Mouse (Mus musculus) hindbrain, postnatal 0 days (tissue): ENCODE measurements around the gene Vmn1r124. TPM values are rescaled to one million over a fixed set of nuclear protein-coding genes. Genes with fewer than 3 reads are reported as not detected.
"Not testable (repeated sequence)": the region's sequence is repeated elsewhere in the genome, so short reads cannot be mapped to it uniquely, and the experiment has no call there.

ENCODE experiments used
- ATAC-seq: fragments of 200-750 bp; cut with Nextera tagmentation; 2 replicates; pipeline ENCODE4 v1.8.0; 2017; ENCODE audit warnings: mild to moderate bottlenecking, moderate TSS enrichment, moderate library complexity
- DNase-seq: peaks from one replicate; pipeline ENCODE4 v3.0.0-alpha.2; 2015; ENCODE audit warnings: low spot score
- H3K27ac ChIP-seq: fragments of 300-500 bp; sonication (generic); 2 replicates; pipeline ENCODE4 v1.5.1; 2014; ENCODE audit warnings: mild to moderate bottlenecking
- H3K27me3 ChIP-seq: fragments of 300-500 bp; sonication (generic); 2 replicates; pipeline ENCODE4 v1.6.1; 2014; ENCODE audit warnings: low read length, mixed read lengths; ENCODE audit not compliant: insufficient read depth
- H3K36me3 ChIP-seq: fragments of 300-500 bp; sonication (generic); 2 replicates; pipeline ENCODE4 v1.6.1; 2014; ENCODE audit warnings: low read length, mixed read lengths; ENCODE audit not compliant: insufficient read depth
- H3K4me1 ChIP-seq: fragments of 300-500 bp; sonication (generic); 2 replicates; pipeline ENCODE4 v1.6.1; 2014; ENCODE audit warnings: antibody characterized with exemption, low read length, mixed read lengths; ENCODE audit not compliant: insufficient read depth
- H3K4me2 ChIP-seq: fragments of 300-500 bp; sonication (generic); 2 replicates; pipeline ENCODE4 v1.6.1; 2014; ENCODE audit warnings: low read depth, mild to moderate bottlenecking, low read length, moderate library complexity, mixed read lengths
- H3K4me3 ChIP-seq: fragments of 300-500 bp; sonication (generic); 2 replicates; pipeline ENCODE4 v1.5.1; 2014; ENCODE audit warnings: low read length
- H3K9ac ChIP-seq: fragments of 300-500 bp; sonication (generic); replicated peaks from 2 replicates; pipeline ENCODE4 v1.6.1; 2014; ENCODE audit warnings: mild to moderate bottlenecking, low read length, moderate library complexity, mixed read lengths
- H3K9me3 ChIP-seq: fragments of 300-500 bp; sonication (generic); 2 replicates; pipeline ENCODE4 v1.6.1; 2016; ENCODE audit warnings: low read length, mixed read lengths
- WGBS: fragments of 180-500 bp; shearing (Covaris S2); extraction: QIAGEN DNeasy Blood & Tissue Kit; methylation state at CpG from one replicate; pipeline ENCODE4 v1.1.7; 2014; 5-methylcytosine and 5-hydroxymethylcytosine counted together
- polyA plus RNA-seq: library from polyadenylated mRNA; unstranded; fragments of >200 nt; fragmentation: Nextera tagmentation; extraction: Ambion mirVana; gene quantifications from 2 replicates; pipeline ENCODE4 v1.2.1, GENCODE M21; 2015
- total RNA-seq: library from RNA; depleted of rRNA; stranded (reverse); fragments of >200 nt; gene quantifications from 2 replicates; pipeline ENCODE4 v1.2.3, GENCODE M21; 2014; rRNA removed

Vmn1r124 gene
- total RNA-seq = not detected in 2 replicates
- not detected in 2 replicates for polyA plus RNA-seq

DNA sequence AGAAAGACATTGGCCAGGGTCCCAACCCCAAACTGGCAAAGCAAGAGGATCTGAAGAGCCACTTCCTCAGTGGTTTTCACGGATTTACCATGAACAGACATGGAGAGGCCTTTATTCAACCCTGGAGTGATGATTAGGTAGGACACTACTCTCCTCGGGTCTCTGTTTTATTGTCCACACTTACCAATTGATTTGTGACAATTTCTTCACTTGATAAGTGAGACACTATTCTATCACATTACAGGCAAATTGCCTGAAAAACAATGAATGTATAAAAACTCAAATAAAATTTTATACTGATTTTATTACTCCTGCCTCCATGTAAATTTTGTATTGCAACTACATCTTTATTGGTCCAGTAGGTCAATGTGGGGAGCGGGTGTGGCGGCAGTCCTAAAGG, at the start of gene Vmn1r124:
Gene Vmn1r124, minus strand, starts transcription at position 101 of the 400 bp plus-strand sequence.
- 74% methylated on average over 4 of the region's 4 CpGs for WGBS
- DNase-seq, H3K27me3 ChIP-seq, H3K27ac ChIP-seq, H3K9me3 ChIP-seq, H3K4me1 ChIP-seq, H3K4me2 ChIP-seq, H3K36me3 ChIP-seq, H3K9ac ChIP-seq, ATAC-seq, H3K4me3 ChIP-seq: not testable (repeated sequence)

DNA sequence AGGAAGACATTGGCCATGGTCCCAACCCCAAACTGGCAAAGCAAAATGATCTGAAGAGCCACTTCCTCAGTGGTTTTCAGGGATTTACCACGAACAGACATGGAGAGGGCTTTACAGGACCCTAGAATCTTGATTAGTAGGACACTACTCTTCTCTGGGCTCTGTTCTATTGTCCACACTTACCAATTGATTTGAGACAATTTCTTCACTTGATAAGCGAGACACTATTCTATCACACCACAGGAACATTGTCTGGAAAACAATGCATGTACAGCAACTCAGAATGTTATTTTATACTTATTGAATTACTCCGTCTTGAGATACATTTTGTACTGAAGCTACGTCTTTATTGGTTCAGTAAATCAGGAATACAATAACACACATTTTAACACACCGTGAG, 41.0 kb upstream of the Vmn1r124 start, which contains the start of gene Vmn1r126:
Gene Vmn1r126, minus strand, starts transcription at position 101 of the 400 bp plus-strand sequence.
- ATAC-seq, H3K36me3 ChIP-seq: not testable (repeated sequence)

DNA sequence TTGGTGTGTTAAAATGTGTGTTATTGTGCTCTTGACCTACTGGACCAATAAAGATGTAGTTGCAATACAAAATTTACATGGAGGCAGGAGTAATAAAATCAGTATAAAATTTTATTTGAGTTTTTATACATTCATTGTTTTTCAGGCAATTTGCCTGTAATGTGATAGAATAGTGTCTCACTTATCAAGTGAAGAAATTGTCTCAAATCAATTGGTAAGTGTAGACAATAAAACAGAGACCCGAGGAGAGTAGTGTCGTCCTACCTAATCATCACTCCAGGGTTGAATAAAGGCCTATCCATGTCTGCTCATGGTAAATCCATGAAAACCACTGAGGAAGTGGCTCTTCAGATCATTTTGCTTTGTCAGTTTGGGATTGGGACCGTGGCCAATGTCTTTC, 11.5 kb upstream of the Vmn1r124 start, which contains the start of gene Vmn1r125:
Gene Vmn1r125, plus strand, starts transcription at position 301 of the 400 bp plus-strand sequence.
- ATAC-seq, H3K27ac ChIP-seq, DNase-seq, H3K9me3 ChIP-seq, H3K9ac ChIP-seq, H3K4me2 ChIP-seq, H3K36me3 ChIP-seq, H3K4me1 ChIP-seq, H3K27me3 ChIP-seq, H3K4me3 ChIP-seq: not testable (repeated sequence)
- 64% methylated on average over 3 of the region's 3 CpGs for WGBS

More for the DNA sequence above, 41.0 kb upstream of the Vmn1r124 start, which contains the start of gene Vmn1r126:
- H3K27ac ChIP-seq, H3K4me3 ChIP-seq, H3K27me3 ChIP-seq, H3K4me2 ChIP-seq, H3K9me3 ChIP-seq, H3K4me1 ChIP-seq, H3K9ac ChIP-seq, DNase-seq: not testable (repeated sequence)
- no CpG with 5 or more reads among the region's 5 CpGs for WGBS

Other genes with a start within 250 kb of the Vmn1r124 start
- gene Vmn1r119, start 248.2 kb downstream of the Vmn1r124 start, total RNA-seq = not detected in 2 replicates
- gene Vmn1r119, start 248.2 kb downstream of the Vmn1r124 start, polyA plus RNA-seq = not detected in 2 replicates
- not detected in 2 replicates for gene Vmn1r120, start 206.8 kb downstream of the Vmn1r124 start, total RNA-seq
- not detected in 2 replicates for gene Vmn1r120, start 206.8 kb downstream of the Vmn1r124 start, polyA plus RNA-seq
- not detected in 2 replicates for gene Vmn1r121, start 162.1 kb downstream of the Vmn1r124 start, total RNA-seq
- not detected in 2 replicates for gene Vmn1r121, start 162.1 kb downstream of the Vmn1r124 start, polyA plus RNA-seq
- gene Vmn1r122, start 126.5 kb downstream of the Vmn1r124 start, total RNA-seq = not detected in 2 replicates
- gene Vmn1r122, start 126.5 kb downstream of the Vmn1r124 start, polyA plus RNA-seq = not detected in 2 replicates
- gene Vmn1r123, start 98.4 kb downstream of the Vmn1r124 start, total RNA-seq = not detected in 2 replicates
- not detected in 2 replicates for gene Vmn1r123, start 98.4 kb downstream of the Vmn1r124 start, polyA plus RNA-seq
- gene Gm5157, start 70.2 kb downstream of the Vmn1r124 start, total RNA-seq = not detected in 2 replicates
- not detected in 2 replicates for gene Gm5157, start 70.2 kb downstream of the Vmn1r124 start, polyA plus RNA-seq
- not detected in 2 replicates for gene Vmn1r125, start 11.6 kb upstream of the Vmn1r124 start, total RNA-seq
- gene Vmn1r125, start 11.6 kb upstream of the Vmn1r124 start, polyA plus RNA-seq = not detected in 2 replicates
- gene Vmn1r126, start 40.9 kb upstream of the Vmn1r124 start, total RNA-seq = not detected in 2 replicates
- not detected in 2 replicates for gene Vmn1r126, start 40.9 kb upstream of the Vmn1r124 start, polyA plus RNA-seq
- gene Vmn1r127, start 59.2 kb upstream of the Vmn1r124 start, total RNA-seq = not detected in 2 replicates
- not detected in 2 replicates for gene Vmn1r127, start 59.2 kb upstream of the Vmn1r124 start, polyA plus RNA-seq
- gene Vmn1r128, start 88.8 kb upstream of the Vmn1r124 start, total RNA-seq = not detected in 2 replicates
- not detected in 2 replicates for gene Vmn1r128, start 88.8 kb upstream of the Vmn1r124 start, polyA plus RNA-seq
- not detected in 2 replicates for gene Vmn1r129, start 100.7 kb upstream of the Vmn1r124 start, total RNA-seq
- gene Vmn1r129, start 100.7 kb upstream of the Vmn1r124 start, polyA plus RNA-seq = not detected in 2 replicates
- not detected in 2 replicates for gene Gm6882, start 172.1 kb upstream of the Vmn1r124 start, total RNA-seq
- not detected in 2 replicates for gene Gm6882, start 172.1 kb upstream of the Vmn1r124 start, polyA plus RNA-seq